Mouse (Mus musculus) gastrocnemius, postnatal 14 days (tissue): ENCODE results near the gene Acox1. TPM values are rescaled to one million over a fixed set of nuclear protein-coding genes. Genes with fewer than 3 reads are reported as not detected.

Source experiments
- DNase-seq: peaks from one replicate; pipeline ENCODE4 v3.0.0; 2021; ENCODE audit warnings: mixed read lengths
- intact Hi-C: fragments of 180-260 bp; cut with DNase I; formaldehyde crosslinking; loops from one replicate; pipeline ENCODE4 v1.15.1; 2025; ENCODE audit warnings: low total_unique reads
- total RNA-seq, 2 experiments: library from RNA; stranded (reverse); gene quantifications; 2 replicates each; pipeline ENCODE4 v1.2.3; 2021

The Acox1 gene
- total RNA-seq, 2 experiments from 2014 or later, result 43.3 to 49.3 TPM

GRCm38 (mm10) chr11:116138096-116138467, 60.8 kb downstream of the Acox1 start:
- intact Hi-C loops, result loop anchor here (10.0 kb wide), 1 partner anchor 103 kb away; the partner anchor contains the start of gene Unk
- DNase-seq, result no peak

- DNase-seq, result no peak
- intact Hi-C loops, result loop anchor here (10.0 kb wide), 1 partner anchor 99 kb away; the partner anchor contains the start of gene Unk
Measured at GRCm38 (mm10) chr11:116134171-116134570, 64.7 kb downstream of the Acox1 start.

- intact Hi-C loops, result loop anchor here (10.0 kb wide), 1 partner anchor 99 kb away; the partner anchor contains the start of gene Unk
- no peak for DNase-seq
Measured at GRCm38 (mm10) chr11:116133497-116133896, 65.3 kb downstream of the Acox1 start.

GRCm38 (mm10) chr11:116132366-116133333, 66.2 kb downstream of the Acox1 start:
- no peak for DNase-seq
- intact Hi-C loops, result loop anchor here (10.0 kb wide), 1 partner anchor 98 kb away; the partner anchor contains the start of gene Unk

- no peak for DNase-seq
- intact Hi-C loops, result loop anchor here (10.0 kb wide), 1 partner anchor 97 kb away; the partner anchor contains the start of gene Unk
Measured at GRCm38 (mm10) chr11:116131349-116132170, 67.3 kb downstream of the Acox1 start.

- intact Hi-C loops, result loop anchor here (10.0 kb wide), 1 partner anchor 96 kb away; the partner anchor contains the start of gene Unk
- DNase-seq, result peak; percentile 92
Measured at GRCm38 (mm10) chr11:116130488-116131205, 68.2 kb downstream of the Acox1 start, which contains the start of gene Trim65. TSS of gene Trim65 (minus strand) at chr11:116131128.

- intact Hi-C loops, result loop anchor here (2.0 to 10.0 kb wide), 2 partner anchors 39 to 95 kb away; partner anchors contain the start of gene Unk
Measured at GRCm38 (mm10) chr11:116129993-116130487, 68.8 kb downstream of the Acox1 start.

GRCm38 (mm10) chr11:116129091-116129790, 69.6 kb downstream of the Acox1 start:
- no peak for DNase-seq
- intact Hi-C loops, result loop anchor here (2.0 kb wide), 1 partner anchor 38 kb away; no protein-coding TSS in a partner anchor

More at GRCm38 (mm10) chr11:116129993-116130487, 68.8 kb downstream of the Acox1 start:
- no peak for DNase-seq

- intact Hi-C loops, result loop anchor here (2.0 kb wide), 1 partner anchor 37 kb away; no protein-coding TSS in a partner anchor
- no peak for DNase-seq
Measured at GRCm38 (mm10) chr11:116127986-116128385, 70.9 kb downstream of the Acox1 start.

GRCm38 (mm10) chr11:116127156-116127980, 71.5 kb downstream of the Acox1 start, which contains the start of gene Trim47:
TSS of gene Trim47 (minus strand) at chr11:116127210.
- peak; percentile 86 for DNase-seq
- intact Hi-C loops, result no loop called here

GRCm38 (mm10) chr11:116126261-116126660, 72.6 kb downstream of the Acox1 start:
- intact Hi-C loops, result no loop called here
- DNase-seq, result no peak

Other genes with a start within 250 kb of the Acox1 start
- 1 to 10 TPM; 1.9 to 6.7 TPM for gene Itgb4, start 224.3 kb downstream of the Acox1 start, total RNA-seq
- 10 to 100 TPM in 1 of 2 experiments, 1 to 10 TPM in 1; 7.2 to 11.3 TPM for gene Galk1, start 186.3 kb downstream of the Acox1 start, total RNA-seq
- 100 to 1,000 TPM; 132 to 170 TPM for gene H3f3b, start 171.1 kb downstream of the Acox1 start, total RNA-seq
- gene Unk, start 168.7 kb downstream of the Acox1 start, total RNA-seq, result 1 to 10 TPM; 7.3 to 7.7 TPM
- gene Unc13d, start 121.1 kb downstream of the Acox1 start, total RNA-seq, result under 1 TPM; 0.31 to 0.33 TPM
- 10 to 100 TPM; 61.6 to 65.3 TPM for gene Wbp2, start 112.0 kb downstream of the Acox1 start, total RNA-seq
- gene Trim47, start 71.8 kb downstream of the Acox1 start, total RNA-seq, result 10 to 100 TPM; 21.2 to 21.3 TPM
- gene Trim65, start 67.9 kb downstream of the Acox1 start, total RNA-seq, result 1 to 10 TPM; 3.3 to 3.5 TPM
- gene Mrpl38, start 60.2 kb downstream of the Acox1 start, total RNA-seq, result 10 to 100 TPM; 41.8 to 49.5 TPM
- gene Fbf1, start 30.9 kb downstream of the Acox1 start, total RNA-seq, result 10 to 100 TPM in 1 of 2 experiments, 1 to 10 TPM in 1; 9.1 to 11.6 TPM
- 10 to 100 TPM; 26.9 to 31.6 TPM for gene Ten1, start 190 bp downstream of the Acox1 start, total RNA-seq
- under 1 TPM; 0.09 to 0.14 TPM for gene Evpl, start 39.0 kb upstream of the Acox1 start, total RNA-seq
- 10 to 100 TPM; 68.5 to 69.5 TPM for gene Srp68, start 75.2 kb upstream of the Acox1 start, total RNA-seq
- under 1 TPM; 0.38 to 0.41 TPM for gene Galr2, start 81.9 kb upstream of the Acox1 start, total RNA-seq
- gene Exoc7, start 108.2 kb upstream of the Acox1 start, total RNA-seq, result 10 to 100 TPM; 61.9 to 62.3 TPM
- gene Foxj1, start 136.4 kb upstream of the Acox1 start, total RNA-seq, result under 1 TPM; 0.22 to 0.27 TPM
- 10 to 100 TPM; 38.3 to 48.7 TPM for gene Rnf157, start 214.0 kb upstream of the Acox1 start, total RNA-seq
- 10 to 100 TPM; 42.6 to 58.9 TPM for gene Ubald2, start 235.0 kb upstream of the Acox1 start, total RNA-seq